8 mouse cellular contexts compared by ENCODE assay signal in the genomic region with DNA sequence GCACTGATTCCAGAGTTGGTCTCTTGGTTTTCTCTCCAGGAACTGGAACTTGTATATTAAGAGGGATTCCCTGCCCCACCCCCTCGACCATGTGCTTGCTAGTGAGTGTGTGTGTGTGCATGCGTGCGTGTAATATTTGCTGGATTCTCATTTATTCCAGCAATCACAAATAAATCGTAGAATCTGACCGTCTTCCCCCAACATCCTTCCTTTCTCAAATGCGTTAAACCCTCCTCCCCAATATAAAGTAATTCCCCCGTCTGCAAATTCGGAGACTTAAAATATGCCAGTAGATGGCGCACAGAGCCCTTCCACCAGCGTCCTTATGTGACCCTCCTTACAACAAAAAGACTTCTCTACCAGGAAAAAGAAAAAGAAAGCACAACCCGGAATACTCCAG. TPM values are rescaled to one million over a fixed set of nuclear protein-coding genes. Genes with fewer than 3 reads are reported as not detected.
A peak's percentile ranks its signal among the peaks of the same experiment; 100 is the strongest.
DNase-seq lines count a peak whose midpoint lies in the region; ATAC-seq lines count a peak whose summit lies in the region.

No protein-coding gene starts in this region.

- H3K4me3 ChIP-seq in embryonic facial prominence, embryonic 11.5 days (ENCODE audit: low read depth, low read length) = no peak overlapping the region
- no peak overlapping the region for H3K4me3 ChIP-seq in neural tube, embryonic 14.5 days (ENCODE audit: low read depth, low read length)

- H3K9me3 ChIP-seq in embryonic facial prominence, embryonic 11.5 days (replicated peaks; ENCODE audit: control insufficient read depth, low read length) = no peaks in the 10 kb centered on the region
- no peaks in the 10 kb centered on the region for H3K9me3 ChIP-seq in neural tube, embryonic 14.5 days (ENCODE audit: control insufficient read depth, low read length)

- no peaks in the 10 kb centered on the region for H3K36me3 ChIP-seq in embryonic facial prominence, embryonic 11.5 days (replicated peaks; ENCODE audit: control insufficient read depth, insufficient read depth, low read depth, low read length)
- H3K36me3 ChIP-seq in neural tube, embryonic 14.5 days (ENCODE audit: control insufficient read depth, insufficient read depth, low read length) = no peaks in the 10 kb centered on the region

- peak; percentile 87 for DNase-seq in CD4-positive, CD25-positive, alpha-beta regulatory T cell, adult 2 months (ENCODE audit: low read depth, low spot score)
- DNase-seq in adrenal gland, adult (ENCODE audit: inconsistent age in 2 of 2, low spot score in 1 of 2) = peak; percentile 44 to 89
- DNase-seq in embryonic facial prominence, embryonic 11.5 days (ENCODE audit: low spot score) = peak; percentile 86
- peak; percentile 68 to 77 for DNase-seq in heart, postnatal 10 days
- peak; percentile 70 for DNase-seq in kidney, postnatal 14 days
- peak; percentile 41 to 61 for DNase-seq in lung, adult 18-20 months
- peak; percentile 61 for DNase-seq in yolk sac, embryonic 10.5 days (ENCODE audit: low spot score)

- H3K4me2 ChIP-seq in embryonic facial prominence, embryonic 11.5 days (ENCODE audit: low read depth, low read length) = peak overlapping the region; percentile 33
- peak overlapping the region; percentile 57 for H3K4me2 ChIP-seq in neural tube, embryonic 14.5 days (ENCODE audit: low read depth, low read length)

- no peak overlapping the region for H3K27ac ChIP-seq in embryonic facial prominence, embryonic 11.5 days (replicated peaks; ENCODE audit: low read depth, low read length)
- H3K27ac ChIP-seq in neural tube, embryonic 14.5 days (ENCODE audit: low read depth, low read length) = no peak overlapping the region

- no peaks in the 10 kb centered on the region for H3K4me1 ChIP-seq in embryonic facial prominence, embryonic 11.5 days (ENCODE audit: control insufficient read depth, insufficient read depth, low read length)
- H3K4me1 ChIP-seq in neural tube, embryonic 14.5 days (ENCODE audit: control insufficient read depth, insufficient read depth, low read length) = peaks cover 7% of the 10 kb centered on the region; the same call in 1 of the 2 replicates

- intact Hi-C loops in heart, postnatal 10 days (cut with DNase I) = loop anchor here (1.0 to 5.0 kb wide), 7 partner anchors 57 to 667 kb away; a partner anchor contains a TSS

- H3K27me3 ChIP-seq in embryonic facial prominence, embryonic 11.5 days (ENCODE audit: control insufficient read depth, insufficient read depth, low read length) = no peaks in the 10 kb centered on the region
- no peaks in the 10 kb centered on the region for H3K27me3 ChIP-seq in neural tube, embryonic 14.5 days (ENCODE audit: control insufficient read depth, insufficient read depth, low read length)

- under 1% methylated on average over 11 of the region's 11 CpGs for WGBS in embryonic facial prominence, embryonic 11.5 days
- under 1% methylated on average over 11 of the region's 11 CpGs for WGBS in neural tube, embryonic 14.5 days

- no peak for ATAC-seq in embryonic facial prominence, embryonic 11.5 days (replicated peaks; ENCODE audit: insufficient number of reproducible peaks, low FRiP score, low TSS enrichment, low read depth)
- ATAC-seq in neural tube, embryonic 14.5 days (ENCODE audit: low read depth) = no peak

- H3K9ac ChIP-seq in embryonic facial prominence, embryonic 11.5 days (replicated peaks; ENCODE audit: low read length) = no peak overlapping the region
- H3K9ac ChIP-seq in neural tube, embryonic 14.5 days (replicated peaks; ENCODE audit: low read depth, low read length) = no peak overlapping the region

RNA-seq across cellular contexts. Expression of a gene that starts 2.2 kb away (rescaled TPM):
- 66.2 and 70.4 TPM in 2 replicates for polyA plus RNA-seq in embryonic facial prominence, embryonic 11.5 days (2014; fragmentation: Nextera tagmentation; extraction: Ambion mirVana)
- 10 to 100 TPM; 10.7 to 12.3 TPM for total RNA-seq in heart, postnatal 10 days (2021)
- 70.6 and 79.4 TPM in 2 replicates for polyA plus RNA-seq in neural tube, embryonic 14.5 days (2014; fragmentation: Nextera tagmentation; extraction: Ambion mirVana)

RNA-seq across cellular contexts. Expression of a gene that starts 59.1 kb away (rescaled TPM):
- 13.9 and 18.0 TPM in 2 replicates for polyA plus RNA-seq in embryonic facial prominence, embryonic 11.5 days (2014; fragmentation: Nextera tagmentation; extraction: Ambion mirVana)
- total RNA-seq in heart, postnatal 10 days (2021) = 10 to 100 TPM; 13.9 to 16.7 TPM
- polyA plus RNA-seq in neural tube, embryonic 14.5 days (2014; fragmentation: Nextera tagmentation; extraction: Ambion mirVana) = 19.1 and 23.5 TPM in 2 replicates
